Mouse (Mus musculus) limb, embryonic 15.5 days (tissue): Measurements from ENCODE around the gene Apol8. TPM values are rescaled to one million over a fixed set of nuclear protein-coding genes. Genes with fewer than 3 reads are reported as not detected.
"Not testable (repeated sequence)": the region's sequence is repeated elsewhere in the genome, so short reads cannot be mapped to it uniquely, and the experiment has no call there.

Experiments
- ATAC-seq: fragments of 200-750 bp; cut with Nextera tagmentation; 2 replicates; pipeline ENCODE4 v1.8.0; 2017; ENCODE audit warnings: low read depth, moderate TSS enrichment; ENCODE audit not compliant: insufficient number of reproducible peaks, low FRiP score, low TSS enrichment
- H3K27ac ChIP-seq: fragments of 300-500 bp; sonication (generic); 2 replicates; pipeline ENCODE4 v1.5.1; 2015; ENCODE audit warnings: moderate library complexity, mild to moderate bottlenecking, inconsistent platforms
- H3K27me3 ChIP-seq: fragments of 300-500 bp; sonication (generic); 2 replicates; pipeline ENCODE4 v1.6.1; 2015; ENCODE audit warnings: inconsistent platforms
- H3K36me3 ChIP-seq: fragments of 300-500 bp; sonication (generic); 2 replicates; pipeline ENCODE4 v1.6.1; 2015; ENCODE audit warnings: inconsistent platforms
- H3K4me1 ChIP-seq: fragments of 300-500 bp; sonication (generic); 2 replicates; pipeline ENCODE4 v1.6.1; 2015; ENCODE audit warnings: inconsistent platforms
- H3K4me2 ChIP-seq: fragments of 300-500 bp; sonication (generic); 2 replicates; pipeline ENCODE4 v1.6.1; 2015; ENCODE audit warnings: mild to moderate bottlenecking, inconsistent platforms
- H3K4me3 ChIP-seq: fragments of 300-500 bp; sonication (generic); 2 replicates; pipeline ENCODE4 v1.5.1; 2015; ENCODE audit warnings: mild to moderate bottlenecking, inconsistent platforms
- H3K9ac ChIP-seq: fragments of 300-500 bp; sonication (generic); 2 replicates; pipeline ENCODE4 v1.6.1; 2015; ENCODE audit warnings: inconsistent platforms
- H3K9me3 ChIP-seq: fragments of 300-500 bp; sonication (generic); 2 replicates; pipeline ENCODE4 v1.6.1; 2016; ENCODE audit warnings: inconsistent platforms
- WGBS: fragments of 180-500 bp; shearing (Covaris S2); methylation state at CpG from one replicate; pipeline ENCODE4 v1.1.7; 2015; 5-methylcytosine and 5-hydroxymethylcytosine counted together
- polyA plus RNA-seq: library from polyadenylated mRNA; unstranded; fragments of >200 nt; fragmentation: Nextera tagmentation; extraction: Ambion mirVana; gene quantifications from 2 replicates; pipeline ENCODE4 v1.2.1, GENCODE M21; 2015

Gene Apol8
- polyA plus RNA-seq, 1 experiment from 2014 or later, result 0.14 TPM

DNA sequence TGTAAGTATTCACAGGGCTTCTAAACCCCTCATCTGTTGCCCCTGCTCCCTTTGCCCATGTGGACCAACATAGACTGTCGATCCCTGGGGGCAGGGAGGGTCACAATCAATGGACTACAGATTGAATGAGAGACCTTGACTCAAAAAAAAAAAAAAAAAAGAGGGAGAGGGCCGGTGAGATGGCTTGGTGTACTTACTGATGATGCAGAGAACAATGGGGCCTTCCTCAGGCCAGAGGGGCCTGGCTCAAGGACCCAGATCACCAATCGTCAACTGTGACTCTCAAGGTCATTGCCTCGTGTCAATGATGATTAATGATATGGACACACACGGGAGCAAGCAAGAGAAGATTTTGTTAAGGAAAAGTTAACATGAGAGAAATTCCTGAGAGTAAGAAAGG is 12.2 kb downstream of the Apol8 start:
- ATAC-seq, result no peak
- no peaks in the 10 kb centered on the region for H3K4me1 ChIP-seq
- no peak overlapping the region for H3K27ac ChIP-seq
- no peaks in the 10 kb centered on the region for H3K36me3 ChIP-seq
- no peak overlapping the region for H3K9ac ChIP-seq
- WGBS, result 35% methylated on average over 5 of the region's 5 CpGs
- H3K27me3 ChIP-seq, result no peaks in the 10 kb centered on the region
- no peak overlapping the region for H3K4me2 ChIP-seq
- H3K9me3 ChIP-seq, result no peaks in the 10 kb centered on the region
- no peak overlapping the region for H3K4me3 ChIP-seq

DNA sequence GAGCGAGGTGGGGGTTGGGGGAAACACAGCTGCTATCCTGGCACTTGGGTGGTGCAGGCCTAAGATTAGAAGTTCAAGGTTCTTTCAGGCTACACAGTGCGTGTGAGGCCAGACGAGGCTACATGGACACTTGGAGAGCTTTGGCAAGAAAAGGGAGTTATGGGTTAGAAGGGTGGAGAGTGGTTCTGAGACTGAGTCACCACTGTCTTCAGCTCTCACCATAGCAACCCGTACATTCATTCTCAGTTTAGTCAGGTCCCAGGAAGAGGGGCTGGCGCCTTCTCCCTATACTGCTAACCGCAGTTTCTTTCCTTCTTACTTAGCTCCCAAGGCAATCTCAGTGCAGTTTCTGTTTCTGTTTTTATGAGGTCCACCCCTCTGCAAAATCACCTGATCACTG is 15.2 kb downstream of the Apol8 start:
- H3K36me3 ChIP-seq, H3K27me3 ChIP-seq, H3K4me3 ChIP-seq, H3K9me3 ChIP-seq, H3K4me1 ChIP-seq, H3K9ac ChIP-seq, H3K27ac ChIP-seq, ATAC-seq, H3K4me2 ChIP-seq: not testable (repeated sequence)
- WGBS, result 85% methylated on average over 6 of the region's 6 CpGs

GRCm38 (mm10) chr15:77740511-77741297 is 16.1 kb downstream of the Apol8 start:
- H3K27ac ChIP-seq, result no peak overlapping the region
- WGBS, result 68% methylated on average over 9 of the region's 9 CpGs
- no peaks in the 10 kb centered on the region for H3K4me1 ChIP-seq
- no peak overlapping the region for H3K4me3 ChIP-seq
- no peaks in the 10 kb centered on the region for H3K36me3 ChIP-seq
- H3K9ac ChIP-seq, result no peak overlapping the region
- no peaks in the 10 kb centered on the region for H3K27me3 ChIP-seq
- no peaks in the 10 kb centered on the region for H3K9me3 ChIP-seq
- H3K4me2 ChIP-seq, result no peak overlapping the region
- no peak for ATAC-seq

DNA sequence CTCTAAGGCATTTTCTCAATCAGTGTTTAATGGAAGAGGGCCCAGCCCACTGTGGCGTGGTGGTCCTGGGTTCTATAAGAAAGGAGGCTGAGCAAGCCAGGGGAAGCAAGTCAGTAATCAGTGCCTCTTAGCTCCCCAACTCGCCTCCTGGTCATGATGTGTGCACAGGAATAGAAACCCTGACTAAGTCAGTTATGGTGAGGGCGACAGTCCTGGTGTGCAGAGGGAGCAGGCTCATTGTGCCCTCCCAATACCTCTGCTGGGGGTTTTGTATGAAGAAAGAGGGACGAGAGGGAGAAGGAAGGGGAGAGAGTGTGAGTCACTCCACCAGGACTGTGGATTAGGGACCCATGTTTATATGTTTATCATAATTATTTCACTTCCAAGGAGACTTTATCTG is 22.9 kb downstream of the Apol8 start:
- not testable (repeated sequence) for H3K4me2 ChIP-seq, H3K36me3 ChIP-seq, H3K27me3 ChIP-seq, ATAC-seq, H3K9me3 ChIP-seq, H3K27ac ChIP-seq, H3K4me3 ChIP-seq, H3K4me1 ChIP-seq, H3K9ac ChIP-seq
- 65% methylated on average over 4 of the region's 4 CpGs for WGBS

- not testable (repeated sequence) for H3K27ac ChIP-seq, H3K27me3 ChIP-seq, H3K9me3 ChIP-seq, H3K9ac ChIP-seq, H3K4me2 ChIP-seq, H3K36me3 ChIP-seq, ATAC-seq, H3K4me1 ChIP-seq, H3K4me3 ChIP-seq
- WGBS, result 64% methylated on average over 8 of the region's 8 CpGs
Measured at GRCm38 (mm10) chr15:77733380-77733779, 23.4 kb downstream of the Apol8 start.

GRCm38 (mm10) chr15:77732851-77733250 is 24.0 kb downstream of the Apol8 start:
- not testable (repeated sequence) for H3K4me2 ChIP-seq, H3K27ac ChIP-seq, H3K4me1 ChIP-seq, H3K27me3 ChIP-seq, H3K4me3 ChIP-seq, H3K36me3 ChIP-seq, H3K9me3 ChIP-seq, H3K9ac ChIP-seq, ATAC-seq
- 68% methylated on average over 10 of the region's 10 CpGs for WGBS

DNA sequence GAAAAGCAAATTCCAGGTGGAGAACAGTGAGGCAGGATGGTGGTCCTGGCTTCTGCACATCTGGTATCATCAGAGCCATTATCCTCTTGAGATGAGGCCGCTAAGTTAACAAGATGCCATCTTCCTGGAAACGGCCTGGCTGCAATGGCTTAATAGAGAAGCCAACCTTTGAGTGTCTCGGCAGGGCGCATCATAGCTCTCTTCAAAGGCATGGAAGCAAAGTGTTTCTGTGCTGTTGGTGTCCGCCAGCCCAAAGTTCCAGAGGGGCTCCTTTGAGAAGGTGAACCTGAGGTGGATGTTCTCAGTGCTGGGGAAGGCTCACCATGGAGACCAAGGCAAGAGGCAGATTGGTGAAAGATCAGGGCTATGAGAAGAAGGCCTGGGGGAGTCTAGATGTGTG is 25.2 kb downstream of the Apol8 start:
- Histone ChIP-seq H3K4me3 (no peak overlapping the region), H3K4me1 (no peaks in the 10 kb centered on the region), H3K36me3 (no peaks in the 10 kb centered on the region), H3K9me3 (no peaks in the 10 kb centered on the region), H3K27me3 (no peaks in the 10 kb centered on the region), H3K9ac (no peak overlapping the region), H3K4me2 (no peak overlapping the region), H3K27ac (no peak overlapping the region)
- 85% methylated on average over 5 of the region's 5 CpGs for WGBS
- no peak for ATAC-seq

- H3K9ac ChIP-seq, result not testable (repeated sequence)
Measured at GRCm38 (mm10) chr15:77728739-77729138, 28.1 kb downstream of the Apol8 start, which contains the start of gene Apol9b. Gene Apol9b, plus strand, starts transcription at chr15:77729039.

GRCm38 (mm10) chr15:77727745-77728144 is 29.1 kb downstream of the Apol8 start:
- H3K27me3 ChIP-seq, H3K9ac ChIP-seq, H3K4me2 ChIP-seq, H3K4me1 ChIP-seq, H3K27ac ChIP-seq, ATAC-seq, H3K4me3 ChIP-seq, H3K36me3 ChIP-seq, H3K9me3 ChIP-seq: not testable (repeated sequence)
- 81% methylated on average over 3 of the region's 3 CpGs for WGBS

More at GRCm38 (mm10) chr15:77728739-77729138, 28.1 kb downstream of the Apol8 start, which contains the start of gene Apol9b:
- not testable (repeated sequence) for ATAC-seq, H3K4me2 ChIP-seq, H3K36me3 ChIP-seq, H3K9me3 ChIP-seq, H3K27ac ChIP-seq, H3K4me1 ChIP-seq, H3K27me3 ChIP-seq, H3K4me3 ChIP-seq
- 52% methylated on average over 2 of the region's 4 CpGs for WGBS

DNA sequence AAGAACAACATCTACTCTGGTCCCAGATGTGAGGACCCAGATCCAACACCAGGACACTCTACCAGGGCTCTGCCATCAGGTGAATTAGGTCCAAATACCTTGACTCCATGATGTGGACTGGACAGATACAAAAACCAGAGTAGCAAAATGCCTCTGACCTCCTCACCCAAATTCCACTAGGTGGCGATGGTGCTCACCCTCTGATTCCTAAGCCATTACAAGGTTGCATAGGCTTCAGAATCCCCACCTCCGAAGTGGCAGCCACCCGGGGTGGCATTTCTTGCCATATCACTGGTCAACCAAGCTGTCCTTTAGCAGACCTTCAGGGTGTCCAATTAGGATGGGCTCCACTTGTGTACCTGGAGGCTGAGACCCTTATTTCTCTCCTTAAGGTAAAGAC is 29.7 kb downstream of the Apol8 start:
- not testable (repeated sequence) for ATAC-seq, H3K4me3 ChIP-seq, H3K9me3 ChIP-seq, H3K36me3 ChIP-seq, H3K4me1 ChIP-seq, H3K27me3 ChIP-seq, H3K4me2 ChIP-seq, H3K9ac ChIP-seq, H3K27ac ChIP-seq
- WGBS, result 9% methylated on average over 3 of the region's 3 CpGs

- H3K36me3 ChIP-seq, H3K4me2 ChIP-seq, H3K27ac ChIP-seq, H3K4me1 ChIP-seq, H3K4me3 ChIP-seq, H3K9me3 ChIP-seq, H3K27me3 ChIP-seq, H3K9ac ChIP-seq, ATAC-seq: not testable (repeated sequence)
- 62% methylated on average over 5 of the region's 6 CpGs for WGBS
Measured at GRCm38 (mm10) chr15:77725393-77726020, 31.3 kb downstream of the Apol8 start.

GRCm38 (mm10) chr15:77724208-77724911 is 32.4 kb downstream of the Apol8 start:
- H3K4me2 ChIP-seq, H3K4me3 ChIP-seq, ATAC-seq: not testable (repeated sequence)

More at GRCm38 (mm10) chr15:77724208-77724911, 32.4 kb downstream of the Apol8 start:
- H3K4me1 ChIP-seq, H3K27ac ChIP-seq, H3K27me3 ChIP-seq, H3K36me3 ChIP-seq, H3K9ac ChIP-seq, H3K9me3 ChIP-seq: not testable (repeated sequence)
- WGBS, result 14% methylated on average over 4 of the region's 10 CpGs
